Mouse (Mus musculus) G1E (cell line): Measurements from ENCODE around the gene Ubald1. TPM values are rescaled to one million over a fixed set of nuclear protein-coding genes. Genes with fewer than 3 reads are reported as not detected.

ENCODE experiments used
- ATAC-seq: 2 replicates; pipeline ENCODE4 v1.8.0; 2016; ENCODE audit warnings: mild to moderate bottlenecking; ENCODE audit not compliant: insufficient number of reproducible peaks, poor library complexity, low FRiP score, severe bottlenecking; ENCODE audit errors: extremely low read depth
- DNase-seq: peaks from one replicate; pipeline ENCODE4 v3.0.0; 2012; ENCODE audit warnings: low spot score
- H3K27me3 ChIP-seq: 2 replicates; pipeline ENCODE4 v1.6.1; 2012; ENCODE audit warnings: mild to moderate bottlenecking, low read length, inconsistent platforms; ENCODE audit not compliant: insufficient read depth
- H3K36me3 ChIP-seq: replicated peaks from 2 replicates; pipeline ENCODE3; 2012; ENCODE audit warnings: mild to moderate bottlenecking, inconsistent platforms
- H3K4me1 ChIP-seq: 2 replicates; pipeline ENCODE4 v1.6.1; 2012; ENCODE audit warnings: low read depth, low read length, inconsistent platforms, mixed read lengths; ENCODE audit not compliant: insufficient read depth
- H3K4me3 ChIP-seq: 2 replicates; pipeline ENCODE4 v1.5.1; 2012; ENCODE audit warnings: low read depth, mild to moderate bottlenecking, inconsistent platforms, low read length, moderate library complexity, mixed read lengths
- H3K9me3 ChIP-seq: replicated peaks from 2 replicates; pipeline ENCODE4 v1.6.1; 2012; ENCODE audit warnings: inconsistent platforms
- CTCF ChIP-seq: IDR thresholded peaks from 2 replicates; pipeline ENCODE4 v1.5.1; 2012; ENCODE audit warnings: low read depth, low read length, inconsistent platforms, mixed read lengths
- GATA1 ChIP-seq: IDR thresholded peaks from 2 replicates; pipeline ENCODE4 v1.6.1; 2012; ENCODE audit warnings: borderline replicate concordance, low read length, inconsistent platforms, mixed read lengths
- GATA2 ChIP-seq: IDR thresholded peaks from 2 replicates; pipeline ENCODE4 v1.6.1; 2012; ENCODE audit warnings: low read depth, low read length, inconsistent platforms, borderline replicate concordance
- POLR2AphosphoS5 ChIP-seq: IDR thresholded peaks from 2 replicates; pipeline ENCODE4 v1.6.1; 2012; ENCODE audit warnings: low read depth, low read length, inconsistent platforms; ENCODE audit not compliant: insufficient replicate concordance
- TAL1 ChIP-seq: conservative IDR thresholded peaks from 2 replicates; pipeline ENCODE4 v1.6.1; 2012; ENCODE audit warnings: low read depth, low read length, inconsistent platforms, mixed read lengths
- polyA plus RNA-seq: library from polyadenylated mRNA; stranded (reverse); fragments of >175 nt; gene quantifications from 2 replicates; pipeline ENCODE4 v1.2.3, GENCODE M21; 2012
- total RNA-seq, 2 experiments: library from RNA; stranded (forward) in 1 of 2; stranded (reverse) in 1 of 2; fragments of 200-1000 nt in 1 of 2; fragments of >200 nt in 1 of 2; fragmentation: Nextera tagmentation in 1 of 2; gene quantifications; 2 replicates each; pipeline ENCODE4 v1.2.3; 2014 to 2017

Gene Ubald1
- total and polyA plus RNA-seq, 3 experiments: 7.2 to 189 (median 70.4) TPM

DNA sequence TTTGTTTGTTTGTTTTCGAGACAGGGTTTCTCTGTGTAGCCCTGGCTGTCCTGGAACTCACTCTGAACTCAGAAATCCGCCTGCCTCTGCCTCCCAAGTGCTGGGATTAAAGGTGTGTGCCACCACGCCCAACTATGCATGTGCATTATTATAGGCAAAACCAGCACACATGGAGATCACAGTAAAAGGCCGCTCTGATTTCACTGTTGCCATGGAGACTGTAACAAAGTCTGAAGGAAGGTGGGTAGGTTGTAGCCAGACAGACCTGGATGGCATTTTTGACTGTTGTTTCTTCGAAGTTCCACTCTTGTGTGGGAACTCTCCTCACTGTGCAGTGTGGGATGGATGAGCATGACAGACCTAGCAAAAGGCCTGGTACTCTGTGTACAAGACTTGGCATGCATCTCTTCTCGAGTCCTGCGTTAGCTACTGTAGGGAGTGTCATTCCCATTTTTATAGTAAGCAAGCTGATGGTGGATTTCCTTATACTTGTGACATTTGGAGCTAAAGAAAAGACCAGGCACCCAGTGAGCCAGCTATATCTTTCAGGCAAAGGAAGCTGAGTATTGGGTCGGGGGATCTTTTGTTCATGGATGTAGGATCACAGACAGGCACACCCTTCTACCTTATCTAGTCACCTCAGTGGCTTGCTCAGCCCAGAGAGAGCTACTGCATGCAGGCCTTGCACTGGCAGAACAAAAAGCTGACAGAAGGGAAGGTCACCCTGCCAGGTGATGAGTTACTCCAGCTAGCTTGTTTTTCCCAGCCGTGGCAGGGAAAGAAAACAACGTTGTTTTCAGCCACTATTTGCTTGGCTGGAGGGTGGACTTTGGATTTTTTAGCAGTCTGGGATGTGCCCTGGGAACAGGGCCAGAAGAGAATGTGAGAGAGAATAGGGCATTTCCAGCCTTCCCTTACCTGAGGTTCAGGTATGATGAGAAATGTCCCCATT lies 1.6 kb upstream of the Ubald1 start:
- Histone ChIP-seq H3K27me3 (no peaks in the 10 kb centered on the region), H3K4me3 (no peak overlapping the region; the same call in 1 of the 2 replicates), H3K4me1 (peaks cover 67% of the 10 kb centered on the region), H3K9me3 (no peaks in the 10 kb centered on the region), H3K36me3 (peaks cover 17% of the 10 kb centered on the region)
- ATAC-seq: no peak
- no peak for DNase-seq
- no peak for TF ChIP-seq CTCF
- TF ChIP-seq GATA1: no peak
- TF ChIP-seq GATA2: no peak

DNA sequence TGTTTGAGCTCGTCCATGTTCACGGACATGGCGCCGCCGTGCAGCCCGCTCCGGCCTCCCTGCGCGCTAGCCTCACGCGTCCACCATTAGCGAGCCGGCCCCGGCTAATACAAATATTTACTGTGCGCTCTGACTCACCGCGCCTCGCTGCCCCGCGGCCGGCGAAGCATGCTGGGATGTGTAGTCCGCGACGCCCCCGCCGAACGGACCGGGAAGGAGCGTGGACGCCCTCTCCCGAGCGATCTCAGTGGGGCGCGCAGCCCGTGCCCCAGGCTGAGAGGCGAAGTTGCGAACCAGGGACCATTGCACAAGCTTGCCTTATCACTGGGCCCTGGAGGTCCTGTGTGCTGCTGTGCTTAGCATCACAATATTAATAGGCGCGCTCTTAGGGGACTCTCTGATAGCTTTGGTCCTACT lies 399 bp downstream of the Ubald1 start:
- ATAC-seq (peak; percentile 24; the same call in 1 of the 2 replicates), DNase-seq (peak; percentile 85)
- H3K4me1 ChIP-seq: peaks cover 74% of the 10 kb centered on the region
- H3K27me3 ChIP-seq: no peaks in the 10 kb centered on the region
- peaks cover 36% of the 10 kb centered on the region for H3K36me3 ChIP-seq
- no peak for TF ChIP-seq GATA1
- TF ChIP-seq CTCF: no peak
- no peak for TF ChIP-seq TAL1
- no peak for TF ChIP-seq POLR2AphosphoS5
- no peak for TF ChIP-seq GATA2
- peak overlapping the region; percentile 89 for H3K4me3 ChIP-seq
- no peaks in the 10 kb centered on the region for H3K9me3 ChIP-seq

DNA sequence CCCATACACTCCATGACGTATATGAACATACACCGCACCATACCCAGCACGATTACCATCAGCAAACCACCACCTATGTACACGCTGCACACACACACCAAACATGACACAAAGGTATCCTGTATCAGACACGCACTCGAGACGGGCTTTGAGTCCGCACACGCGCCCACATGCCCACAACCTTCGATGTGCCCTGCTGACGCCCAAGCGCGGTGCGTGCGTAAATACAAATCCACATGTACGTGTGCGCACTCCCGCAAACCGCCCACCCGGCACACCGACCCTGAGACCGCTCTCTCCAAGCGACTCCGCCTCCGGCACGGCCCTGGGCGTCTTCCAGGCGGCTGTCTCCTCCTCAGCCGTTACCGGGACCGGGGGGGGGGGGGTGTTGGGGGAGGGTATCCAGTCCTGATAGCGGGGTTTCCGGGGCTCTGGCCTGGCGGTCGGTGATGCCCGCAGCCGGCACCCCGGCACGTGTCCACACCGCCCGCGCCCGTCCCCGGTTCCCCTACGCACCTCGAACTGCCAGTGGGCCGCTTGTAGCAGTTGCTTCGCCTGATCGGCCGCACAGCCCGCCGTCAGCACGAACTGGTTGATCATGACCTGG lies 911 bp downstream of the Ubald1 start:
- DNase-seq (peak; percentile 48), ATAC-seq (no peak)
- H3K4me1 ChIP-seq: peaks cover 76% of the 10 kb centered on the region
- H3K9me3 ChIP-seq: no peaks in the 10 kb centered on the region
- H3K4me3 ChIP-seq: peak overlapping the region; percentile 89
- TF ChIP-seq POLR2AphosphoS5: no peak
- TF ChIP-seq TAL1: no peak
- TF ChIP-seq GATA1: no peak
- H3K27me3 ChIP-seq: no peaks in the 10 kb centered on the region
- H3K36me3 ChIP-seq: peaks cover 41% of the 10 kb centered on the region

DNA sequence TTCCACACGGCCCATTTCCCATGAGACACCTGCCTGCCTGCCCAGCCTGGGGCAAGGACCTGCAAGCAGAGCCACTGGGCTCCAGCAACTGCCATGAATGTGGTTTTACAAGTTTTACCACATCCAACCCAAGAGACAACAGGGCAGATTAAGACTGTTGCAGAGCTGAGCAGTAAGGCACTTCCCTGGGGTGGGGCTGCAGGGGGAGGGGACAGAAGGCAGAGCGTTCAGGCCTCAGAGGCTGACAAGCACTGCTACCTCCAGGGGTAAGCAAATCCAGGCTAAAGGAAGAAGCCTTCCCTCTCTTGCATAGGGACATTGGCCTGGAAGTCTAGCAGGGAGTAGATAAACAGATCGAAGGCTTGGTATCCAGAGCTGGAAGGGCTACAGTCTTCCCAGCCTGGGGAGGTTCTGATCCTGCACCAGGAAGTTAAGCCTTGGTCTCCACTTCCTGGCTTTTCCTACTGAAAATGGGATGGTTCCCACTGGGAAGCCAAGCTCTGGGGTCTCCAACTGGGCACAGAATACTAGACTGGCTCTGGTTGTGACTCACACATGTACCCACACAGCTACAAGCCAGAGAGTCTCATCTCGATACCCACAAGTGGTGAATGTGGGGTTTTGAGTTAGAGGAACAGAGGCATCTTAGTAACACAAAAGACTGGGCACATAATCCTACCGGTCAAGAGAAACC lies 1.8 kb downstream of the Ubald1 start:
- ATAC-seq (peak; percentile 29), DNase-seq (peak; percentile 67)
- Histone ChIP-seq H3K4me3 (peak overlapping the region; percentile 89), H3K4me1 (peaks cover 79% of the 10 kb centered on the region), H3K27me3 (no peaks in the 10 kb centered on the region), H3K36me3 (peaks cover 50% of the 10 kb centered on the region), H3K9me3 (no peaks in the 10 kb centered on the region)
- TF ChIP-seq TAL1 (no peak), GATA2 (no peak), POLR2AphosphoS5 (no peak), GATA1 (no peak), CTCF (no peak)

DNA sequence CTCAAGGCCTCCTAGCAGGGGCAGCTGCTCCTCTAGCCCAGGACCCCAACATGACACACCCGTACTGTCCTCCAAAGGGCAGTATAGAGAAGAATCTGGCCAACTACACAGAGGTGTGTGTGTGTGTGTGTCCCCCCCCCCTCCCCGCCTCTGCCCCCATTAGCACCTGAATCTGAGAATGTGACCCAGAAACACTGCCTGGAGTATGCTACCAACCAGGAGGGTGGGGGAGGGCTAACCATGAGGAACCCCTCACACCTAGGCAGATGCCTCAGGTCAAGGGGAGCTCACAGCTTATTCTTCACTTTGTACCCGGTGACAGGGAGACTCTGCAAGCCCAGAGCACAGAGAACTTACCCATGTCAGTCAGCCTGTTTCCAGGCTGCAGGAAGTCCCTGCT lies 2.4 kb downstream of the Ubald1 start:
- DNase-seq: no peak
- TF ChIP-seq GATA1 (no peak), TAL1 (no peak), POLR2AphosphoS5 (no peak)
- Histone ChIP-seq H3K27me3 (no peaks in the 10 kb centered on the region), H3K36me3 (peaks cover 56% of the 10 kb centered on the region), H3K9me3 (no peaks in the 10 kb centered on the region), H3K4me1 (peaks cover 86% of the 10 kb centered on the region), H3K4me3 (peak overlapping the region; percentile 89)
- ATAC-seq: no peak

DNA sequence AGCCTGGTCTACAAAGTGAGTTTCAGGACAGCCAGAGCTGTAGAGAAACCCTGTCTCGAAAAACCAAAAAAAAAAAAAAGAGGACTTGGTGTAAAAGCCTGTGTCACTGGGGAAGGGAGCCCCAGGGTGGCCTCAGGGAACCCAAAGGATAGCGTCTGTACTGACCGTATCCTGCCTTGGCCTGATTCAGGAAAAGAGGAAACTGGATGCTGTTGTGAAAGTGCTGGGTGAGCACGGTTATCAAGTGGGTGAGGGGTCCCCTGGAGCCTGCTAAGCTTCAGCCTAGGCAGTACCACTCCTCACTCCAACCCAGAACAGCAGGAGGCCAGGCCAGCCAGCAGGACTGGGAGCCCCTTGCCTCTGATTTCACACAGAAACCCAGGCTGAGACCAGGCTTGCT lies 2.9 kb downstream of the Ubald1 start:
- ATAC-seq (no peak), DNase-seq (peak; percentile 34)
- Histone ChIP-seq H3K9me3 (no peaks in the 10 kb centered on the region), H3K36me3 (peaks cover 59% of the 10 kb centered on the region), H3K4me1 (peaks cover 89% of the 10 kb centered on the region), H3K4me3 (peak overlapping the region; percentile 89; the same call in 1 of the 2 replicates), H3K27me3 (no peaks in the 10 kb centered on the region)
- TF ChIP-seq GATA2 (no peak), GATA1 (no peak), CTCF (no peak), TAL1 (no peak), POLR2AphosphoS5 (no peak)
